Mouse (Mus musculus): ENCODE measurements around the gene Vrk3.

Gene Vrk3

DNA sequence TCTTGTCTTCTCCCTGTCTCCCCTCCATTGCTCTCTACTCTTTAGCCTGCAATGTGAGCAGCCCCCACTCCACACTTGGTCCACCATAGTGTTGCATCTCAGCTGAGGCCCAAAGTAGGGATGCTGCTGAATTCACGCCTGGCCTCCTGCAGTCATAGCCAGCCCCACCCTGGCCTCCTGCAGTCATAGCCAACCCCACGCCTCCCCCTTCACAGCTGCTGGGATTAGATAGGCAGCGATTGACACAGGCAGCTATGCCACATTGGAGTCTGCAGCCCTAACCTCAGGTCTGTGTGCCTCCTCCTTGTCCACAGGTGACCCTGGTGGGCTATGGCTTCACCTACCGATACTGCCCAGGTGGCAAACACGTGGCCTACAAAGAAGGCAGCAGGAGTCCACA is 19.9 kb downstream of the Vrk3 start:
- DNase-seq (ENCODE audit: low spot score) = peak; percentile 60

DNA sequence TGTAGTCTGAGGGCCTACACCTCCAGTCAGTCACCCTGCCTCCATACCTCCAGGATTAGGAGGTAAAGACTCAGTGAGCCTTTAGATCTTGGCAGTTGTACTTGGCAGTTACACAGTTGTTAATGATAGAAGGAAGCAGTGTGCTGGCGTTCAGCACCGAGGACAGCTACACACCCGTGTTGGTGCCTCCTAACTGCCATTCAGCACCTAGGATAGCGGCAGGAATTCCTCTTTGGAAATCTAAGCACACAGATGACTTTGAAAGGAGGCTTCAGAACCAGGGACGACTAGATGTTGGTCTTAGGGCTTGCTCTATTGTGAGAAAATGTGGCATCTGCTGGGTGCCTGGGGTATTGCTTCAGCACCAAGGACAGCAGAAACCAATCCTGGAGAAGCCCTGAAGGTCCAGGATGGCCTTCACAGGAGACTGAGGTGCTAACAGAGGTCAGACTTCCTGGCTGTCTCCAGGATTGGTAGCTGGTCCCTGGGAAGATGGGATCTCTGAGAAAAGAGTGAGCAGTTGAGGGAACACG is 21.9 kb downstream of the Vrk3 start:
- peak; percentile 74 for DNase-seq (ENCODE audit: low spot score)

DNA sequence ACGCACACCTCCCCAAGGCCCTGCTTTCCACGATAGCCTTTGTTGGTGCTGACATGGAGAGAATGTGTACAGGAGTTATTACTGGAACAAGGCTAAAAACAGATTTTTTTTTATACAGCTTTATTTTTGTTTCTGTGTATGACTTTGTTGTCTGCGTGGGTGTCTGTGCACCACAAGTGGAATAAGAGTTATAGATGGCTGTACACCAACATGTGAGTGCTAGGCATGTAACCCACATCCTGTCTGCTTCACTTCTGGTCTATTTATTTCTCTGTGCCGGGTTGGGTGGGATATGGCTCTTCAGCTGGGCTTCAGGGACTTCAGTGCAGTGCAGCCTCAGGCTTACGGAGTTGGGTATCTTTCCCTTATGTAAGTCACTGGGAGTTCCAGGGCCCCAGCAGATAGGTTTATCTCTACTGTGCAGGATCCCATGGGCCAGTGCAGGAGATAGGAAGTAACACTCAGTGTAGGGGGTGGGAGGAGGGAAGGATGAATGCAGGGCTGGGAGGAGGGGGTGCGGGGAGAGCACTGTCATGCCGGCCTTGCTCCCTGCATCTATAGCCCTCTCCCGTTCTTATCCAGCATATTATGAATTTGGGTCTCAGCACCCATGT is 24.5 kb downstream of the Vrk3 start:
- DNase-seq (ENCODE audit: low spot score) = peak; percentile 74

DNA sequence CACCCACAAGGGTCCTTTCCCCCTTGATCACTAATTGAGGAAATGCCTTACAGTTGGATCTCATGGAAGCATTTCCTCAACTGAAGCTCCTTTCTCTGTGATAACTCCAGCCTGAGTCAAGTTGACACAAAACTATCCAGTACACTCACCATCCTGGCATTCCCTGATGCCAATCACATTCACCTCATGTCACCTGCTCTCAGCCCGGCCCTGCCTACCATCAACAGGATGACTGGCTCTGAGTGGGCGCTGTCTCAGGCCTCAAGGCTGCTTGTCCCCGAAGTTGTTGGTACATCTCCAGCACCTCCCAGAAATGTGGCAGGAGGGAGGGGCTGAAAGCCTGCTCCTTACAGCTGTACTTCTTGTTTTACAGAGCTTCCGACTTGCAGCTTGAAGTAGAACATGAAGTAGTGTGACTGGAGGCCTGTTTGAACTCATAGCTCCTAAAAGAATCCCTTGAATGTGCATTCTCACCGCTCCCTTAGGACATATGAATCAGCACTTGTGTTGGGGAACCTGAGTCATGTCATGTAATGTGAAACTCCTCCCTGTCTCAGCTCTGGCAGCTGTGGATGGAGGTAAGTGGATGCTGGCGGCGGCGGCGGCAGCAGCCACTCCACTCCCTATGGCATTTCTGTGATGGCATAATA is 28.8 kb downstream of the Vrk3 start:
- DNase-seq (ENCODE audit: low spot score) = peak; percentile 27

DNA sequence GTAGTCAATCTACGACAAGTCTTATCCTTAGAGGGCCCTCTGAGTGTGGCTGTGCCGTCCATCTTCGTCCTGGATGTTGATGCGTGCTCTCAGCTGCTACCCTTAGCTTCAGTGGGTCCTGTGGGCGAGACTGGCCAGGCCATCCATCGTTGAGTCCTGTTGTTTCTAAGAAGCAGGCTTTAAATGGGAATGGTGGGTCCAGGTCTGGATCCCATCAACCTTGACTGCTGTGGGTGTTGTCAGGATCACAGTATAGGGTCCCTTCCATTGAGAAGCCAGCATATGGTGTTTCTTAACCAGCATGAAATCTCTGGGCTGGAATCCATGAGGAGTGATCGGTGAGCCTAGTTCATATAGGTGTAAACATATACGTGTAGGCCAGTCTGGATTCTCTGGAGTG is 31.9 kb downstream of the Vrk3 start:
- DNase-seq (ENCODE audit: low spot score) = no peak

DNA sequence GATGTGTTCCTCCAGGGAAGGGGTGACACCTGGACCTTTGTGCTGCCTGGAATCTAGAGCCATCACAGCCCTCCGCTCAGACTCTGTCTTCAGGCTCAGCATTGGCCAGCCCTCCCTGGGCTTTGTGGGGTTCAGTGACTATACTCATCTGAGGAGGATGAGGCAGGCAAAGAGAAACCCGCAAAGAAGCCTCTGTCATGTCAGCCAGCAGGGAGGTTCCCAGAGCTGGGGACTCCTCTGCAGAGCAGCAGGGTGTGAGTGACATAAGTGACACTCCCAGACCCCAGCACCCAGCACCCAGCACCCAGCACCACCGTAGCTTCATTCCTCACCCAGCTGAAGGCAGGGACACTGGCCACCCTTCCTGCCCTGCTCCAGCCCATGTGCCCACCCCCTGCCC is 41.3 kb downstream of the Vrk3 start:
- no peak for DNase-seq (ENCODE audit: low spot score)

DNA sequence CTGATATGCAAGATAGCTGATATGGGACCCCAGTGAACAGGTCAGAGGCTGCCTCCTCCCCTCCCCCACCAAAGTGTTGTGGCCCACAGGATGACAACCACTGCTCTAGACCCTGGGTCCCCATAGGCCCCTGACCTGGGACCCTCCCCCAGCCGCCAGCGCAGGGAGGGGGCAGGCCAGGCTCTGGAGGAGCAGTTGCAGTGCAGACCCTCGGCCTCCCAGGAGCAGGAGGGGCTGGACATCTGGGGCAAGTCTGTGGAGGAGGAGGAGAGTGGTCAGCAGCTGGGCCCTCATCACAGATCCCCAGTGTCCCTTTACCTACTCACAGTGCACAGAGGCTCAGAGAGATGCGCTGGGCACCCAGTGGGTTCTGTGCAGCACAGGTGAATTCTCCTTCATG is 41.9 kb downstream of the Vrk3 start:
- DNase-seq (ENCODE audit: low spot score) = no peak

DNA sequence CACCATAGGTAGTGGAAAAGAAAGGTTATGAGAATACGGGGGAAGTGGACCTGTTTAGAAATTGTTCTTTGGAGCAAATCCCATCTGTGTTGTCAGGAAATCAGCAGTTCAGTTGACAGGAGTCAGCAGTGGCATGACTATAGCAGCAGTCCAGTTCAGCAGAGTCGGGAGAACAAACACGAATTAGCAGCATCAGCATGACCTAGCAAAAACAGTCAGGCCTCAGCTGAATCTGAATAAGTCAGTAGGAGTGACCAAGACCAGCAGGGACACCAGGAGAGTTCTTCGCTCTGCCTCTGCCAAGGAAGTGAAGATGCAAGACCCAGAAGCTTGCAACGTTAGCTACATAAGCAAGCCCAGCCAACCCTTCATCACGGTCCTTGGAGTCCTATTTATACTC is 44.6 kb downstream of the Vrk3 start:
- no peak for DNase-seq (ENCODE audit: low spot score)

DNA sequence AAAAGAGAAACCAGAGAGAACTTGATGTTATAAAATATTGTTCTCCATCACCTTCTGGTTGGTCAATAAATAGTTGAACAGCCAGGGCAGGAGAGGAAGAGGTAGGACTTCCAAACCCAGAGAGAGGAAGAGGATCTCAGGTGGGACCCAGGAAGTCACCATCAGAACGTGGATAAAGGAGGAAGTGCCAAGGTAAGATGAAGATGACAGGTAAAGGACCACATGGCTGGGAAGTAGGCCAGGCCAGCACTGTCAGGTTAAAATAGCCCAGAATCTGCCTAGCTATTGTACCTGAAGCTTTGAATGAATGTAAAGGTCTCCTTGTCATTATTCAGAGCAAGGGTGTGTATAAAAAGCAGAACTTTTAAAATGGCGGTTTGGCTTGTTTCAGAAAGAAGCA is 60.7 kb downstream of the Vrk3 start:
- no peak for DNase-seq (ENCODE audit: low spot score)

DNA sequence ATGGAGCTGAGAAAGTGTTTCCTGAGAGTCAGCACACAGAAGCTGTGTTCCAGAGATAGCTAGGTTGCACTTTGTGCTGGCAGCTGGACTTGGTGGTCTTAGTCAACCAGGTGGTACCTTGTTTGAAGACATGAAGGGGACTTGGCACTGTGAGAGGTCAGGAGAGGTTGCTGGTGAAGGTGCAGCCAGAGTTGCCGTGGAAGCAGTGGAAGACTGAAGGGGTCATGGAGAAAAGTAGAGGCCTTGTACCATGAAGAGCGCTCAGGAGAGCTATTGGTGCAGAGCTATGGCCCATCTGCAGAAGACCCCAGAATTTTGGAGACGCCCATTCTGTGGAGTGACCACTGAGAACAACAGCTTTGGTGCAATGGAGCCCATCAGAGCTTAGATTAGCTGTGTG is 61.3 kb downstream of the Vrk3 start:
- DNase-seq (ENCODE audit: low spot score) = no peak

DNA sequence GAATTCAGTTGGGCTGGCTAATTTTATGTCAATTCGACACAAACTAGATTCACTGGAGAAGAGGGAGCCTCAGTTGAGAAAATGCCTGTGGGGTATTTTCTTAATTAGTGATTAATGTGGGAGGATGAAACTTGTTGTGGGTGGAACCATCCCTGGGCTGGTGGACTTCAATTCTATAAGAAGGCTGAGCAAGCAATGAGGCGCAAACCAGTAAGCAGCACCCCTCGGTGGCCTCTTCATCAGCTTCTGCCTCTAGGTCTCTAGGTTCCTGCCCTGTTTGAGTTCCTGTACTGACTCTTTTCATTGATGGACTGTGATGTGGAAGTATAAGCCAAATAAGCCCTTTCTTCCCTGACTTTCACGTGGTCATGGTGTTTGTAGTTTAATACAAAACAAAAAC is 62.2 kb downstream of the Vrk3 start:
- DNase-seq (ENCODE audit: low spot score) = no peak

DNA sequence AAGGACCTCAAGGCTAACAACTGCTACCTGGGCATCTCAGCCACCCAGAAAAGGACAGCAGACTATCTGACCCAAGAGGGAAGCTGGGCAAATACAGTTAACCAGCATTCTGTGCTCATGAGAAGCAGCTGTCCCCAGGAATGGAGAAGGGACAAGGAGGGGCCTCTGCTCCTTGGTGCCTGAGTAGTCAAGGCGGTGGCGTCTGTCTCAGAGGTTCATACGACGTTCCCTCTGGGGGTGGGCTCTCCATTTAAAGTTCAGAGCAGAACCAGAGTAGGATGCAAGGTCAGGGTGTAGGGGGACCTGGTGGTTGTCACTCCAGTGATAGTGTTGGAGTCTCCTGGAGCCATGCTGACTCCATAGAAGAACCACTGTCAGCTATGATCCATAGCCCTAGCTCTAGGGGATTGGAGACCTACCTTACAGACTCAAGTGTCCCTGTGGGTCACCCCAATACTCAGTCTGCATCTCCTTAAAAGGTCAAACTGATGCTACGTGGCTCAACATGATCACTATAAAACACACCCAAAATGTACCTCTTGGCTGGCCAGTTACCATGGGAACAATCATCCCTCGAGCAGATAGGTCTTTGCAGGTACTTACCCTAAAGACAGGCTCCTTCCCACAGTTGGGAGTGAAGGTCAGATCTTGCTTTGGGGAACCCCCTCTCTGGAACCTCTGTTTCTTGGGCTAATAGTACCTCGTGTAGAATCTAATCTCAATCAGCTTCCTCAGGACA is 62.8 kb downstream of the Vrk3 start:
- DNase-seq (ENCODE audit: low spot score) = no peak

DNA sequence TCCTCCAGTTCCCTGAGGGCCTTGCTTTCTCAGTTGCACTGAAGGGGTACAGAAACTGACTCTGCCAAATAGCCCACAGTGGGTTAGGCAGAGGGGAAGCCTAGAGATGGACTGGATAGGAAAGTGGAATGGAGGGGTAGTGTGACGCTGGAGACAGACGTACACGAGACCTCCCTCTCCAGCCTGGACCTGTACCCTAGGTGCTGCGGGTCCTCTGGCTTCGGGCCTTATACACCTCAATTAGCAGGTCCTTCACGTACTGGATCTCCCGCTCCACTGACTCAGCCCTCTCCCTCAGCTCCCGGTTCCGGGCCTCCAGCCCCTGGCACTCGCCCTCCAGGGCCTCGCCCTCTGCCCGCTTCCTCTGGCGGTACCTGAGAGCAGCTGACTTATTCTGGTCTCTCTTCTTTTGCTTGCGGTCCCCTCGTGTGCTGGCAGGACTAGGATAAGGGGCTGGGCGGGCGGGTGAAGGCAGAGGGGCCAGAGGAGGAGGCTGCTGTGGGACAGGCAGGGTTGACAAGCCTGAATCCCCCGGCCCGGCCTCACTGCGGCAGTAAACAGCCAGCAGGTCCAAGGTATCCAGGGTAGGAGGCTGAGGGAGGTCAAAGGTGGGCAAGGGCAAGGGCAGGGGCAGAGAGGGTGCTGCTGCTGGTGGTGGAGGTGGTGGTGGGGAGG is 64.6 kb downstream of the Vrk3 start:
- DNase-seq (ENCODE audit: low spot score) = no peak

DNA sequence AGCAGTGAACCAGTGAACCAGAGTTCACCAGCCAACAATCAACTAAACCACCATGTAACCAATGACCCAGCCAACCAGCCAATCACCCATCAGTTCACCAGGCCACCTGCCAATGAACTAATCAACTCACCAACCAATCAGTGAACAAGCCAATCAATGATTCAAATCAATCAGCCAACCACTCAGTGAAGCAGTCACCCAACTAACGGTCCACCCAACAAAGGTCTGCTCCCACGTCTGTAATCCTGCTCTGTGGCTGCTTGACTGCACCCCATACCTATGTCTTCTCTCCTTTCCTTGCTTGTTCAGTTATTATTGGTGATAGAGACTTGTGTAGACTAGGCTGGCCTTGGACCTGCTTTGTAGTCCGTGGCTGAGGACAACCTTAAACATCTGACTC is 65.8 kb downstream of the Vrk3 start:
- DNase-seq (ENCODE audit: low spot score) = no peak

DNA sequence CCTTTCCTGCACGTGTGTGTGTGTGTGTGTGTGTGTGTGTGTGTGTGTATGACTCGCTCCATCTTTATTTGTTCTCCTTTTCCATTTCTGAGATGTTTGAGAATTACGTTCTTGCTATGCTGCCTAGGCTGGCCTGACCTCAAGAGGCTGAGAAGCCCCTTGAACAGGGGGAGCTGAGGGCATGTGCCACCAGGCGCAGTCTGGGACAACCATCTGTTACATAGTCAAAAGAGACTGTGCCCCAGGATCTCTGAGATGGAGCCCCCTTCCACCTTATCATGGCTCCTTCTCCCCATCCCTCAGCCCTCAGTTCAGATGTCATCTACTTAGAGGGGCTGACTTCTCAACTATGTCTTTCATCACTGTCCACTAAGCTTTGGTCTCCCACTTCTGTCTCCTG is 66.2 kb downstream of the Vrk3 start:
- DNase-seq (ENCODE audit: low spot score) = no peak

DNA sequence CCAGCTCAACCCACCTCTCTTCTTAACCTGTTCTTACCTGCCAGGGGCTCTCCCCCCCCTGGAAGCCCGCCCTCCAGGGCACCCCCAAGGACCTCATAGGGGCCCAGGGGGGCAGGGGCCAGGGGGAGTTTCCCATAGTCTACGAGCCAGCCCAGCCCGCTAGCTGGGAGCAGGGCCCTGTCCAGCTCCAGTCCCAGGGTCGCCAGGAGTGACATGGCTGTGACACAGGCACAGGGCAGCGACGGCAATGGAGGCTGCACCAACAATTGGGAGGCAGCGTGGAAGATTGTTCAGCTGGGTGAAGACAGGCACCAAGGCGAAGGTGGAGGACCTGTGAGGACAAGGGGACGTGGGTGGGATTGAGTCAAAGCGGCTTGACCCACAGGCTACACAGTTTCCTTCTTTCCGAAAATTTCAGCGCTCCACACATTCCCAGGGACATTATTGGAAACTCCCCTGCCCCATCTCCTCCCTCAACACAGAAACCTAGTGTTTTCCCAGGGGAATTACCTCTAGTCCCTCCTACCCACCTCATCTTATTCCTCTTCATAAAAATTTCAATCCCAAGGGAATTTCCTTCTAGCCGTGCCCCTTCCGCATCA is 66.8 kb downstream of the Vrk3 start:
- DNase-seq (ENCODE audit: low spot score) = no peak

DNA sequence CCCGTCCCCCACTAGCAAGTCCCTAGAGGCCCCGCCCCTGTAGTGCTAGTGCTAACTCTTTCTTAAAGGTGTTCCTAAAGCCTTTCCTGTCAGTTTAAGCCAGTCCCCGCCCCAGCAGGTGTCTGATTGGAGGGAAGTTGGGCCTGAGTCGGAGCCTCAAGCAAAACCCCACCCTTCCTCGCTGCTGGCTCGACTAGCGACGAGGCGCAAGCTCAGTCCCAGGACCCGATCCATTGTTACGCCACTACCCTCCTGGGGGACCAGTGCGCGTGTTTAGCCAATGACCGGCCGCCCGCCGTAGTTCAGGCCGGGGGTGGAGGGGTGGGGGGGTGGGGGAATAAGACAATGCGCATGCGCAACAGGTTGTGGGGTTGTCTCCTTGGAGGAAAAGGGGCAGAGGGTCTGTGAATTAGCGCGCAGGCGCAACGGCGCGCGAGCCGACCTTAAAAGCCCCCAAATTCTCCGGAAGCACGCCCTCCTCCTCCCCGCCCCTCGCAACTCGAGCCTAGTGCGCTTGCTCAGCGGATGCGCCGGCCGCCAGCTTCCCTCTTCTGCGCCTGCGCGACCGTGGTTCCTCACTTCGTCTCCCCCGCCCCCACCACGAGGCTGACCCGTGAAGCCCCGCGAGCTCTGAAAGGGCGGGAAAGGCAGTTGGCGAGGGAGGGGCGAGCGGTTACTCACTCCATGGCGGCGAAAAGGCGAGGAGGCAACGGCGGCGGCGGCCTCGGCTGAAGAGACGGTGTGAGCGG is 67.7 kb downstream of the Vrk3 start, which contains the start of the genes Nup62 and Il4i1:
TSS of gene Nup62 (plus strand) at position 368 of the 749 bp plus-strand sequence.
TSS of gene Il4i1 (plus strand) at position 667 of the 749 bp plus-strand sequence.
- peak; percentile 97 for DNase-seq (ENCODE audit: low spot score)

DNA sequence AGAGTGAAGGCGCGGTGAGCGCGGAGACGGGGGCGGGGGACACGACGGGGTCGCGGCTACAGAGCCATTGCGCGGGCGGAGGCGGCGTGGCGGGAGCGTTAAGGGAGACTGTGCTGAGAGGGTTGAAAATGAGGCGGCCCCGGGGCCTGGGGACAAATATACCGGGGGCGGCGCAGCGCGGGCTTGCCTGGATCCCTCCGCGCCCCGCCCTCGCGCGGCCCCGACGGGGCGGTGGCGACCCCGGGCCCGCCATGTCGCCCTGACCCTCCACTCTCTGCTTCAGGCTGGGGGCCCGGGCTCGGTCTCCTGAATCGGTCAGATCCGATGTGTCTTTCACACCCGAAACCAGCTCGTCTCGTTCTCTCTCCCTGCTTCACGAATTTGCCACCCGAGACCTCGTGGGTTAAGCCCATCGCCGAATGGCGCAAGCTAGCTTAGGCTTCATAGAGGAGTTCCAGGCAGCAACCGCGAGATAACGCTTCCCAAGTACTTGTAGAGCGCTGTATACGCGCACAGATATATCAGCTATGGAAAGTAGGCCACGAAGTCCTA is 68.3 kb downstream of the Vrk3 start, which contains the start of gene Atf5:
TSS of gene Atf5 (minus strand) at position 189 of the 552 bp plus-strand sequence.
- DNase-seq (ENCODE audit: low spot score) = peak; percentile 62

DNA sequence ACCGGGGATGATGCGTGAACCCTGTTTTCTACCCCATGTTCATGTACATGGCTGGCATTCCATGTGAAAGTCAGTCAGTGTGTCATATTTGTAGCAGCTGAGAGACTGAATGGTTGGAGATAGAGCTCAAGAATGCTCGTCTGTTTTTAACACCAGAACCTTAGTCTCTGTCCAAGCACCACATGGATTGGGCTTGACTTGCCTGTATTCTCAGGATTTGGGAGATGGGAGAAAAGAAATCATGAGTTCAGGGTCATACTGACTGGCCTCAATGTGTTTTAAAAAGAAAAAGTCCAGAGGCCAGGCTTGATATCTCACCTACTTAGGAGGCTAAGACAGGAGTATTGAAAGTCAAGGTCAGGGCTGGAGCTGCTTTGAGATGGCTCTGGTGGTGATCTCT is 69.2 kb downstream of the Vrk3 start:
- DNase-seq (ENCODE audit: low spot score) = no peak

DNA sequence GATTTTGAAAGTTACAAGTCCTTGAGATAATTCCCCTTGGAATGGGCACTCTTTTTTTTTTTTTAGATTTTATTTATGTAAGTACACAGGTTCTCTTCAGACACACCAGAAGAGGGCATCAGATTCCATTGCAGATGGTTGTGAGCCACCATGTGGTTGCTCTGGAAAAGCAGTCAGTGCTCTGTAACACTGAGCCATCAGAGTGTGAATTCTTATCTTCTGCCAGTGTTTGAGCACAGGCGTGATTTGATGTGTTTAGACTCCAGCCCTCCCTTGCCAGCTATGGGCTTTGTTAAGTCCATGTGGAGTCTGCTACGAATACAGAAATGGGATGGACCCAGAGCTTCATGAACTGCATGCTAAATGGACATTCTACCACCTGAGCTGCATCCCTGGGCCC is 70.0 kb downstream of the Vrk3 start:
- no peak for DNase-seq (ENCODE audit: low spot score)

DNA sequence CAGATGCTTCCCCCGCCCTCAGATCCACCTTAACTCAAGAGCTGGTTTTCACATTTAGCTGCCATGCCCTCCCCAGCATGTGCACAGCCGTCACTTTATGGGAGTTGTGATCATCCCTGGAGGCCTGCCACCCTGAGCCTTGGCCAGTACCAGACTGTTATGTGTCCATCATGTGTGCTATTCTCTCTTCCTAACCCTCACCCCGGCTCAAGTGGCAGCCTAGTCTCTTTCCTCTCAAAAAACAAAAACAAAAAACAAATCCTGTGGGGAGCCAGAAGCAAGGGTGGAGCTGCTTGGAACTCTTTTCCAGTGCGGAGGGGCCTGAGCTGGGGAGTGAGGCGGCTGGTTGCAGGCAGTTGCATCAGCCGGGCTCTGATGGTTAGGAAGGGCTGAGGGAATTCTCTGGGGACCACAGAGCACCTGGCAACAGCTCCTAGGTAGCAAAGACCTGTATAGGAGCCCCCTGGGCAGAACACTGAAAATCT is 70.6 kb downstream of the Vrk3 start:
- peak; percentile 29 for DNase-seq (ENCODE audit: low spot score)
